Mouse (Mus musculus): Measurements from ENCODE around the gene Stfa1.
"Not testable (repeated sequence)": the region's sequence is repeated elsewhere in the genome, so short reads cannot be mapped to it uniquely, and the experiment has no call there.

Gene Stfa1

DNA sequence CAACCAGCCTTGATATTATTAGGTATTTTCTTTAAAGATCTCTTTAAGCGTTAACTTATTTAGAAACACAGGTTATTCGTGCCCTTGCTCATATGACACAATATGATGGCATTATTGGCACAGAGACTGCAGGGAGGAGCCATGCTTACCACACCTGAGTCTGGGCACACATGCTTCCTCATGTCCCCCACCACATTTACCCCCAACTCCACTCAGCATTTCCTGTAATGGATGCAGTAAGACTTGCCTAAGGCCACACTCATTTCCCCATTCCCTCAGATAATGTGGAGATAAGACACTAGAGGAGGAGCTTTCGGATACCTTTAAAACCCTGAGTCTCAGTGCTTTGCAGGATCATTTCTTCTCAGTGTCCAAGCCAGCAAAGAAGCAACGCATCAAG lies at the start of gene Stfa1:
TSS of gene Stfa1 (plus strand) at position 156 of the 400 bp plus-strand sequence.
- DNase-seq (ENCODE audit: low spot score in 2 of 2) = not testable (repeated sequence)

DNA sequence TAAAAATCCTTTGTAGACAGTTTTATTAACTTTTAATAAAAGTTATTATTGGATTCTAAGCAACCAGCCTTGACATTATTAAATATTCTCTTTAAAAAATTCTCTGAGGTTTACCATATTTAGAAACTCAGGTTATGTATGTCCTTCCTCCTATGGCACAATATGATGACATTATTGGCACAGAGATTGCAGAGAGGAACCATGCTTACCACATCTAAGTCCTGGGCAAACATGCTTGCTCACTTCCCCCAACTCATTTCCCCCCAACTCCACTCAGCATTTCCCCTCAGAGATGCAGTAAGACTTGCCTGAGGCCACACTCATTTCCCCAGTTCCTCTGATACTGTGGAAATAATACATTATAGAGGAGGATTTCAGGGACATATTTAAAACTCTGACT lies 16.2 kb upstream of the Stfa1 start:
- not testable (repeated sequence) for DNase-seq (ENCODE audit: low spot score in 2 of 2)

GRCm38 (mm10) chr16:36289140-36289539 lies 12.4 kb downstream of the Stfa1 start:
- no peak for DNase-seq (ENCODE audit: low spot score in 2 of 2)

- DNase-seq (ENCODE audit: low spot score in 2 of 2) = no peak
Observed at GRCm38 (mm10) chr16:36307631-36308030, 30.9 kb downstream of the Stfa1 start.

- not testable (repeated sequence) for DNase-seq (ENCODE audit: low spot score in 2 of 2)
Observed at GRCm38 (mm10) chr16:36316111-36316510, 39.4 kb downstream of the Stfa1 start.

DNA sequence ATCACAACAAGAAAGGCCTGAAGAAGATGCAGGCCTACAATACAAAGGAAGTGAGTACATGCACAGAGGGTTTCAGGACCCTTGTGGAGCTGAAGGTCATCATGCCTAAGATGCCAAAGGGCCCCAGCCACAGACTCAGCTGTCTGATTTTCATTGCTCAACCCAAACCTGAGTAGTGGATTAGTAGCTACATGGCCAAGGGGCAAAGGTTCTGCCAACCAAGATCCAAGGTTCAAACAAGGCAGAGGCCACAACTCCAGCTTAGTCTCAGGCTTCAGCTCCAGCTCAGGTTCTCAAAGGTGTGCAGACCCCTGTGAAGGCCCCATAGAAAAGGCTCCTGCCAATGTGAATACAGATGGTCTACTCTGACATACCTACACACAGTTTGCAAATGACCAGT lies 42.5 kb downstream of the Stfa1 start:
- no peak for DNase-seq (ENCODE audit: low spot score in 2 of 2)

DNA sequence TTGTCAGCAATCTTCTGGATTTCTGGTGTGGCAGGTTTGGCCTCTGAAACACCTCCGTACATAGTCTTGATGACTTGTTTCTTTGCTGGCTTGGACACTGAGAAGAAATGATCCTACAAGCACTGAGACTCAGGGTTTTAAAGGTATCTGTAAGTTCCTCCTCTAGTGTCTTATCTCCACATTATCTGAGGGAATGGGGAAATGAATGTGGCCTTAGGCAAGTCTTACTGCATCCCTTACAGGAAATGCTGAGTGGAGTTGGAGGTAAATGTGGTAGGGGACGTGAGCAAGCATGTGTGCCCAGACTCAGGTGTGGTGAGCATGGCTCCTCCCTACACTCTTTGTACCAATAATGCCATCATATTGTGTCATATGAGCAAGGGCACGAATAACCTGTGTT lies 57.5 kb downstream of the Stfa1 start, which contains the start of gene BC117090:
TSS of gene BC117090 (minus strand) at position 101 of the 400 bp plus-strand sequence.
- DNase-seq (ENCODE audit: low spot score in 2 of 2) = no peak

Measured in frontal cortex, postnatal 14 days (tissue).